Mouse (Mus musculus): ENCODE results near the gene Ifi35. TPM values are rescaled to one million over a fixed set of nuclear protein-coding genes. Genes with fewer than 3 reads are reported as not detected.

The Ifi35 gene
- polyA plus RNA-seq, 1 experiment from 2014 or later, result 3.8 TPM

GRCm38 (mm10) chr11:101506269-101506780 lies 58.1 kb downstream of the Ifi35 start:
- H3K4me2 ChIP-seq (ENCODE audit: low read depth, low read length, severe bottlenecking), result no peak overlapping the region
- H3K27ac ChIP-seq (ENCODE audit: low read depth, low read length), result no peak overlapping the region
- H3K4me1 ChIP-seq (replicated peaks; ENCODE audit: control insufficient read depth, insufficient read depth, low read length), result no peaks in the 10 kb centered on the region
- H3K36me3 ChIP-seq (ENCODE audit: control insufficient read depth, insufficient read depth, low read length), result peaks cover 3% of the 10 kb centered on the region
- no peak for DNase-seq (ENCODE audit: low spot score)
- 74% methylated on average over 5 of the region's 5 CpGs for WGBS
- H3K27me3 ChIP-seq (ENCODE audit: control insufficient read depth, insufficient read depth, low read length), result no peaks in the 10 kb centered on the region
- H3K4me3 ChIP-seq (ENCODE audit: low read depth, low read length), result no peak overlapping the region
- no peak overlapping the region for H3K9ac ChIP-seq (ENCODE audit: low read length)
- no peaks in the 10 kb centered on the region for H3K9me3 ChIP-seq (ENCODE audit: control insufficient read depth, low read length)
- ATAC-seq (replicated peaks; ENCODE audit: low FRiP score), result no peak

- Histone ChIP-seq H3K36me3 (ENCODE audit: control insufficient read depth, insufficient read depth, low read length) (peaks cover 3% of the 10 kb centered on the region), H3K27me3 (ENCODE audit: control insufficient read depth, insufficient read depth, low read length) (no peaks in the 10 kb centered on the region), H3K4me3 (ENCODE audit: low read depth, low read length) (no peak overlapping the region), H3K9me3 (ENCODE audit: control insufficient read depth, low read length) (no peaks in the 10 kb centered on the region), H3K27ac (ENCODE audit: low read depth, low read length) (no peak overlapping the region), H3K4me2 (ENCODE audit: low read depth, low read length, severe bottlenecking) (no peak overlapping the region), H3K4me1 (replicated peaks; ENCODE audit: control insufficient read depth, insufficient read depth, low read length) (no peaks in the 10 kb centered on the region), H3K9ac (ENCODE audit: low read length) (no peak overlapping the region)
- 94% methylated on average over 7 of the region's 7 CpGs for whole genome bisulfite sequencing
- DNase-seq (ENCODE audit: low spot score) (no peak), ATAC-seq (replicated peaks; ENCODE audit: low FRiP score) (no peak)
These were observed 58.9 kb downstream of the Ifi35 start for GRCm38 (mm10) chr11:101507090-101507489.

Small RNA genes lying within 50 kb of the gene (microRNA-seq; reads per million reads assigned to microRNA genes)
- not detected for gene Mir6929 (ENCODE audit: insufficient number of aligned reads)

Other genes with a start within 250 kb of the Ifi35 start
- gene Ezh1, start 221.9 kb upstream of the Ifi35 start, polyA plus RNA-seq (2014; fragmentation: Nextera tagmentation; extraction: Ambion mirVana), result 10.5 and 12.8 TPM in 2 replicates
- 59.4 and 64.3 TPM in 2 replicates for gene Ramp2, start 202.4 kb upstream of the Ifi35 start, polyA plus RNA-seq (2014; fragmentation: Nextera tagmentation; extraction: Ambion mirVana)
- gene Vps25, start 194.7 kb upstream of the Ifi35 start, polyA plus RNA-seq (2014; fragmentation: Nextera tagmentation; extraction: Ambion mirVana), result 119 TPM in 2 replicates
- 5.3 and 7.6 TPM in 2 replicates for gene Wnk4, start 187.8 kb upstream of the Ifi35 start, polyA plus RNA-seq (2014; fragmentation: Nextera tagmentation; extraction: Ambion mirVana)
- gene Cntd1, start 169.4 kb upstream of the Ifi35 start, polyA plus RNA-seq (2014; fragmentation: Nextera tagmentation; extraction: Ambion mirVana), result 1.3 and 2.0 TPM in 2 replicates
- gene Coa3, start 169.3 kb upstream of the Ifi35 start, polyA plus RNA-seq (2014; fragmentation: Nextera tagmentation; extraction: Ambion mirVana), result 179 and 181 TPM in 2 replicates
- 159 and 165 TPM in 2 replicates for gene Becn1, start 146.1 kb upstream of the Ifi35 start, polyA plus RNA-seq (2014; fragmentation: Nextera tagmentation; extraction: Ambion mirVana)
- 189 and 193 TPM in 2 replicates for gene Psme3, start 132.2 kb upstream of the Ifi35 start, polyA plus RNA-seq (2014; fragmentation: Nextera tagmentation; extraction: Ambion mirVana)
- gene Aoc2, start 123.3 kb upstream of the Ifi35 start, polyA plus RNA-seq (2014; fragmentation: Nextera tagmentation; extraction: Ambion mirVana), result 2.8 and 3.1 TPM in 2 replicates
- not detected in 2 replicates for gene Aoc3, start 117.8 kb upstream of the Ifi35 start, polyA plus RNA-seq (2014; fragmentation: Nextera tagmentation; extraction: Ambion mirVana)
- gene G6pc, start 80.8 kb upstream of the Ifi35 start, polyA plus RNA-seq (2014; fragmentation: Nextera tagmentation; extraction: Ambion mirVana), result not detected in 2 replicates
- gene Aarsd1, start 30.8 kb upstream of the Ifi35 start, polyA plus RNA-seq (2014; fragmentation: Nextera tagmentation; extraction: Ambion mirVana), result 101 and 111 TPM in 2 replicates
- 8.2 and 9.5 TPM in 2 replicates for gene Gm27029, start 23.6 kb upstream of the Ifi35 start, polyA plus RNA-seq (2014; fragmentation: Nextera tagmentation; extraction: Ambion mirVana)
- gene Rundc1, start 23.3 kb upstream of the Ifi35 start, polyA plus RNA-seq (2014; fragmentation: Nextera tagmentation; extraction: Ambion mirVana), result 22.5 and 24.5 TPM in 2 replicates
- gene Ptges3l, start 23.1 kb upstream of the Ifi35 start, polyA plus RNA-seq (2014; fragmentation: Nextera tagmentation; extraction: Ambion mirVana), result 1.6 and 2.7 TPM in 2 replicates
- gene Rpl27, start 6.1 kb upstream of the Ifi35 start, polyA plus RNA-seq (2014; fragmentation: Nextera tagmentation; extraction: Ambion mirVana), result 370 and 424 TPM in 2 replicates
- 43.5 and 49.0 TPM in 2 replicates for gene Rnd2, start 16.6 kb downstream of the Ifi35 start, polyA plus RNA-seq (2014; fragmentation: Nextera tagmentation; extraction: Ambion mirVana)
- 47.0 and 51.4 TPM in 2 replicates for gene Vat1, start 17.8 kb downstream of the Ifi35 start, polyA plus RNA-seq (2014; fragmentation: Nextera tagmentation; extraction: Ambion mirVana)
- 27.8 and 32.1 TPM in 2 replicates for gene Brca1, start 103.5 kb downstream of the Ifi35 start, polyA plus RNA-seq (2014; fragmentation: Nextera tagmentation; extraction: Ambion mirVana)
- gene Nbr1, start 103.7 kb downstream of the Ifi35 start, polyA plus RNA-seq (2014; fragmentation: Nextera tagmentation; extraction: Ambion mirVana), result 96.0 and 97.1 TPM in 2 replicates
- gene Tmem106a, start 133.8 kb downstream of the Ifi35 start, polyA plus RNA-seq (2014; fragmentation: Nextera tagmentation; extraction: Ambion mirVana), result 3.0 and 3.3 TPM in 2 replicates
- gene Gm11634, start 150.8 kb downstream of the Ifi35 start, polyA plus RNA-seq (2014; fragmentation: Nextera tagmentation; extraction: Ambion mirVana), result 0.44 TPM in 1 of 2 replicates, not detected in the other
- 45.6 and 50.7 TPM in 2 replicates for gene Rdm1, start 178.8 kb downstream of the Ifi35 start, polyA plus RNA-seq (2014; fragmentation: Nextera tagmentation; extraction: Ambion mirVana)
- gene Arl4d, start 217.1 kb downstream of the Ifi35 start, polyA plus RNA-seq (2014; fragmentation: Nextera tagmentation; extraction: Ambion mirVana), result 8.0 and 10.6 TPM in 2 replicates